Mouse (Mus musculus): ENCODE results near the gene Rora.

DNA sequence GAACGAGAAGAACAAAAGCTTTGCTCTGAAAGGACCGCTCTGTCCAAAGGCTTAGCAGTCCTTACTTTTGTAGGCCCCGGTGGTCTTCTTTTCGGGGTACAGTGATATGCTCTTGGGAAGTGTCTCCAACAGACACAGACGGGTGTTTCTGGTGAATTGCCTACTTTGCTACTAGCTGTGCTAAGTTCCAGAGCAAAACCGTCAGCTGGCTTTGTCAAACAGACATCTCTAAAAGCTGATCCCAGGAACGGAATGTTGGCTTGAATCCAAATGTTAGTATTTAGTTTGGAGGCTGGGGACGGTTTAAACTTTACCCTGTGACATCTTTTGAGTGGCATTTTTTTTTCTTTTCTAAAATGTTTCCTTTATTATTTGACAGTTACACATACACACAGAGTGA lies 680.5 kb downstream of the Rora start:
- TF ChIP-seq CTCF (IDR thresholded peaks at IDR 0.05; ENCODE audit: borderline replicate concordance, control insufficient read depth, extremely low read depth, insufficient read depth, low read length, poor library complexity) (no peak), POLR2A (IDR thresholded peaks at IDR 0.05; ENCODE audit: control insufficient read depth, extremely low read depth, insufficient read depth, low read length, poor library complexity) (no peak)

Measured in thymus, adult 2 months (tissue).